Mouse (Mus musculus): Measurements from ENCODE around the gene Ahcyl1.

DNA sequence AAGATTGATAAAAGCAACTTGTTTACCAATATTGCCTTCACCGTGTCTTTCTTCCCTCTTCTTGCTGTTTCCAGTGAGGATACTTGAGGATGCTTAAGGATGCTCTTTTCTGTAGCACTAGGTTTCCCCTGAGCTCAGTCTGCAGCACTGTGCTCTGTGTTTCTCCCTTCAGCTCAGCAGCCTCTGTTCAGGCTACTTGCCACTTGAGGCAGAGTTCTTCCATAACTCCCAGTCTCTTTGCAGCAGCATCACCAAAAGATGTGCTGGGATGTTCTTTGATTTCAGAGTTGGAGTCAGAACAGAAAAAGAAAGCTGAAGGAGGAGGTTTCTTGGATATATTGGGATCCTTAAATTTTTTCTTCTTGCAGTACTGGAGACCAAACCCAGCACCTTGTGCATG lies 42.3 kb upstream of the Ahcyl1 start:
- TF ChIP-seq CTCF (IDR thresholded peaks at IDR 0.05; ENCODE audit: low read depth): no peak
- no peak for TF ChIP-seq EP300 (IDR thresholded peaks at IDR 0.05; ENCODE audit: low read depth)
